Mouse (Mus musculus): ENCODE data around the gene Samhd1. TPM values are rescaled to one million over a fixed set of nuclear protein-coding genes. Genes with fewer than 3 reads are reported as not detected.

Gene Samhd1
- polyA plus RNA-seq, 1 experiment: 496 TPM

DNA sequence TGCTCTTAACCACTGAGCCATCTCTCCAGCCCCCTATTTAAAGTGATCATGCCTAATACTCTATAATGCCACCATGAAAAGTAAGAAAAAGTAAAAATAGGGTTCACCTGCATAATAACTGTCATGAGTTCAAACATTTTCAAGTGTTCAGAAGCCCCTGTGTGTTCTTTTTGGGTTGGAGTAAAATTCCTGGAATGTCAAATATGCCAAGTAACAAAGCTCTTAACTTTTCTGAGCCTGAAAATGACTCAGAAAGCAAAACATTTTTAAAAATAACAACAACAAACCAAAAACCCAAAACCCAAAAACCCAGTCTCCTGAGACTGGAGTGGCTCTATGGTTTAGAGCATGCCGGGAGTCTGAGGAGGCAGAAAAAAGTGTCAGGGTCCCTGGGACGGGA is 29.0 kb upstream of the Samhd1 start:
- Histone ChIP-seq H3K4me1 (ENCODE audit: control insufficient read depth, insufficient read depth, low read length) (peaks cover 2% of the 10 kb centered on the region; the same call in 1 of the 2 replicates), H3K4me3 (ENCODE audit: insufficient read depth, low read length) (no peak overlapping the region), H3K27ac (ENCODE audit: insufficient read depth, low read depth, low read length) (no peak overlapping the region)
- TF ChIP-seq POLR2A (IDR thresholded peaks at IDR 0.05; ENCODE audit: borderline replicate concordance, low read depth, low read length): no peak
- no peak for TF ChIP-seq CTCF (IDR thresholded peaks at IDR 0.05; ENCODE audit: low read depth, low read length)

GRCm38 (mm10) chr2:157156079-157156478 is 21.0 kb upstream of the Samhd1 start:
- peak overlapping the region; percentile 22; the same call in 1 of the 2 replicates for H3K27ac ChIP-seq (ENCODE audit: insufficient read depth, low read depth, low read length)
- H3K4me3 ChIP-seq (ENCODE audit: insufficient read depth, low read length): no peak overlapping the region
- peaks cover 17% of the 10 kb centered on the region for H3K4me1 ChIP-seq (ENCODE audit: control insufficient read depth, insufficient read depth, low read length)
- TF ChIP-seq POLR2A (IDR thresholded peaks at IDR 0.05; ENCODE audit: borderline replicate concordance, low read depth, low read length) (no peak), CTCF (IDR thresholded peaks at IDR 0.05; ENCODE audit: low read depth, low read length) (no peak)

- no peak for TF ChIP-seq POLR2A (IDR thresholded peaks at IDR 0.05; ENCODE audit: borderline replicate concordance, low read depth, low read length)
- no peak for TF ChIP-seq CTCF (IDR thresholded peaks at IDR 0.05; ENCODE audit: low read depth, low read length)
- Histone ChIP-seq H3K4me1 (ENCODE audit: control insufficient read depth, insufficient read depth, low read length) (peaks cover 17% of the 10 kb centered on the region), H3K27ac (ENCODE audit: insufficient read depth, low read depth, low read length) (no peak overlapping the region; the same call in 1 of the 2 replicates), H3K4me3 (ENCODE audit: insufficient read depth, low read length) (no peak overlapping the region)
Measured at GRCm38 (mm10) chr2:157153235-157153634, 18.2 kb upstream of the Samhd1 start.

DNA sequence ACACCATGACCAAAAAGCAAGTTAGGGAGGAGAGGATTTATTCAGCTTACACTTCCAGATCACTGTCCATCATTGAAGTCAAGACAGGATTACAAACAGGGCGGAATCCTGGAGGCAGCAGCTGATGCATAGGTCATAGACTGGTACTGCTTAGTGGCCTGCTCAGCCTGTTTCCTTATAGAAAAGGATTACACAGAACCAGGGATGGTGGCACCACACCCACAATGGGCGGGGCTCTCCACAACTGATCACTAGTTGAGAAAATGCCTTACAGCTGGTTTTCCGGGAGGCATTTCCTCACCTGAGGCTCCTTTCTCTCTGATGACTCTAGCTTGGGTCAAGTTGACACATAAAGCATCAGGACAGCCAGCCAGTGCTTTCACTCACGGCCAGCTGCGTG is 13.4 kb upstream of the Samhd1 start:
- H3K4me1 ChIP-seq (ENCODE audit: control insufficient read depth, insufficient read depth, low read length): peaks cover 5% of the 10 kb centered on the region
- no peak overlapping the region for H3K4me3 ChIP-seq (ENCODE audit: insufficient read depth, low read length)
- no peak for TF ChIP-seq CTCF (IDR thresholded peaks at IDR 0.05; ENCODE audit: low read depth, low read length)
- no peak for TF ChIP-seq POLR2A (IDR thresholded peaks at IDR 0.05; ENCODE audit: borderline replicate concordance, low read depth, low read length)
- H3K27ac ChIP-seq (ENCODE audit: insufficient read depth, low read depth, low read length): no peak overlapping the region

GRCm38 (mm10) chr2:157147397-157148020 is 12.4 kb upstream of the Samhd1 start:
- peaks cover 4% of the 10 kb centered on the region for H3K4me1 ChIP-seq (ENCODE audit: control insufficient read depth, insufficient read depth, low read length)
- H3K27ac ChIP-seq (ENCODE audit: insufficient read depth, low read depth, low read length): no peak overlapping the region
- H3K4me3 ChIP-seq (ENCODE audit: insufficient read depth, low read length): no peak overlapping the region
- no peak for TF ChIP-seq CTCF (IDR thresholded peaks at IDR 0.05; ENCODE audit: low read depth, low read length)
- TF ChIP-seq POLR2A (IDR thresholded peaks at IDR 0.05; ENCODE audit: borderline replicate concordance, low read depth, low read length): no peak

- TF ChIP-seq POLR2A (IDR thresholded peaks at IDR 0.05; ENCODE audit: borderline replicate concordance, low read depth, low read length): no peak
- TF ChIP-seq CTCF (IDR thresholded peaks at IDR 0.05; ENCODE audit: low read depth, low read length): no peak
- H3K4me1 ChIP-seq (ENCODE audit: control insufficient read depth, insufficient read depth, low read length): peaks cover 9% of the 10 kb centered on the region
Measured at GRCm38 (mm10) chr2:157145173-157145572, 10.1 kb upstream of the Samhd1 start.

GRCm38 (mm10) chr2:157144132-157144531 is 9.1 kb upstream of the Samhd1 start:
- H3K27ac ChIP-seq (ENCODE audit: insufficient read depth, low read depth, low read length): no peak overlapping the region
- H3K4me1 ChIP-seq (ENCODE audit: control insufficient read depth, insufficient read depth, low read length): peaks cover 9% of the 10 kb centered on the region
- no peak overlapping the region for H3K4me3 ChIP-seq (ENCODE audit: insufficient read depth, low read length)
- no peak for TF ChIP-seq POLR2A (IDR thresholded peaks at IDR 0.05; ENCODE audit: borderline replicate concordance, low read depth, low read length)
- TF ChIP-seq CTCF (IDR thresholded peaks at IDR 0.05; ENCODE audit: low read depth, low read length): no peak

More at GRCm38 (mm10) chr2:157145173-157145572, 10.1 kb upstream of the Samhd1 start:
- Histone ChIP-seq H3K4me3 (ENCODE audit: insufficient read depth, low read length) (no peak overlapping the region), H3K27ac (ENCODE audit: insufficient read depth, low read depth, low read length) (no peak overlapping the region)

GRCm38 (mm10) chr2:157141962-157142361 is 6.9 kb upstream of the Samhd1 start:
- Histone ChIP-seq H3K4me1 (ENCODE audit: control insufficient read depth, insufficient read depth, low read length) (peaks cover 23% of the 10 kb centered on the region), H3K27ac (ENCODE audit: insufficient read depth, low read depth, low read length) (no peak overlapping the region), H3K4me3 (ENCODE audit: insufficient read depth, low read length) (no peak overlapping the region)
- TF ChIP-seq CTCF (IDR thresholded peaks at IDR 0.05; ENCODE audit: low read depth, low read length) (no peak), POLR2A (IDR thresholded peaks at IDR 0.05; ENCODE audit: borderline replicate concordance, low read depth, low read length) (no peak)

DNA sequence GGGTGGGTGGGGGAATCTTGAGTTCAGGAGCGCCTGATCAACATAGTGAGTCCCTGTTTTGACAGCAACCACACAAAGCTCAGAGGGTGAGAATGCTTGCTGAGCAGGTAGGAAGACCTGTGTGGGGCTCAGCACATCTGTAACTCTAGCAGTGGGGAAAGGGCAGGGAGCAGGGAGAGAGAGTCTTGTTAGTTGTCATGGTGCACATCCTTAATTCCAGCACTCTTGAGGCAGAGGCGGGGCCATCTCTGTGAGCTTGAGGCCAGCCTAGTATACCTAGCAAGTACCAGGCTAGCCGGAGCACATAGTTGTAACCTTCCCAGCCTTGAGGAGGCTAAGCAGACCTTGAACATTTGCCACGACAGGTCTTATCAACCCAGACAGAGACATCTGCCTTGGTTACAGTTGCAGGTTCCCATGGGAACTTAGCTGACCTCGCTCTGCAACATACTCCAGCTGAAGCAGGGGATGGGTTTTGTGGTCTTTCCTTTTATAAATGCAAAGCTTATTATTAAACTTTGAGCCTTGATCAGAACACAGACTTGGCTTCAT is 4.3 kb upstream of the Samhd1 start:
- H3K4me3 ChIP-seq (ENCODE audit: insufficient read depth, low read length): no peak overlapping the region
- TF ChIP-seq POLR2A (IDR thresholded peaks at IDR 0.05; ENCODE audit: borderline replicate concordance, low read depth, low read length): no peak
- no peak for TF ChIP-seq CTCF (IDR thresholded peaks at IDR 0.05; ENCODE audit: low read depth, low read length)
- peaks cover 29% of the 10 kb centered on the region for H3K4me1 ChIP-seq (ENCODE audit: control insufficient read depth, insufficient read depth, low read length)
- no peak overlapping the region for H3K27ac ChIP-seq (ENCODE audit: insufficient read depth, low read depth, low read length)

DNA sequence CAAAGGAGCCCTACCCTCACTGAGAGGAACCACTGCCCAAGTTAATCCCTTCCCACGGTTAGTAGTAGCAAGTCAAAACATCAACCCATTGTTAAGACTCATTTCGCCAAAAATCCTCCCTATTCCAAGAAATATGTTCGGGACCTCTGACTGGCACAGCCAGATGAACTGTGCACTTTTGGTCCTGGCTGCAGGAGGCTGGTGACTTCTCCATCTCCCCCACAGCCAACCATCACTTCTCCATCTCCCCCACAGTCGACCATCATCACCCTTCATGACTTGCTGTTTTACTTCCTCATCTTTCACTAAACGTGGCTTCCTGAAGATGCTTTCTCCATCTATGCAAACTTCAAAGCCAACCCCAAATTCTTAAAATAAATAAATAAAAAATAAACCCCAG is 3.7 kb upstream of the Samhd1 start:
- Histone ChIP-seq H3K4me3 (ENCODE audit: insufficient read depth, low read length) (no peak overlapping the region), H3K4me1 (ENCODE audit: control insufficient read depth, insufficient read depth, low read length) (peaks cover 29% of the 10 kb centered on the region), H3K27ac (ENCODE audit: insufficient read depth, low read depth, low read length) (no peak overlapping the region)
- TF ChIP-seq CTCF (IDR thresholded peaks at IDR 0.05; ENCODE audit: low read depth, low read length): no peak
- TF ChIP-seq POLR2A (IDR thresholded peaks at IDR 0.05; ENCODE audit: borderline replicate concordance, low read depth, low read length): no peak

Measured in bone marrow macrophage, adult 2 months (primary cell).